Comparison of ENCODE assay signal across 18 mouse cellular contexts in genomic region chr6:22380269-22380668, GRCm38 (mm10). TPM values are rescaled to one million over a fixed set of nuclear protein-coding genes. Genes with fewer than 3 reads are reported as not detected.
DNase-seq lines count a peak whose midpoint lies in the region; ATAC-seq lines count a peak whose summit lies in the region.
"Had no signal": no experiment of that assay in that cellular context is flagged by ENCODE, and none has a peak within 500 bp of the region (broad histone marks: within the 10 kb centered on the region; RNA-seq: fewer than 3 reads in every experiment).

No protein-coding gene starts in this region.

- H3K27me3 ChIP-seq in lung, embryonic 16.5 days (ENCODE audit: control insufficient read depth, insufficient read depth, low read depth, low read length): no peaks in the 10 kb centered on the region
- H3K27me3 ChIP-seq in intestine, embryonic 15.5 days (replicated peaks): no peaks in the 10 kb centered on the region
- H3K27me3 ChIP-seq: embryonic facial prominence, embryonic 13.5 days; forebrain, embryonic 13.5 days; heart, embryonic 15.5 days had no signal

- ATAC-seq in lung, embryonic 16.5 days (ENCODE audit: low read depth): peak; percentile 38
- 0 out of 2 replicates have a peak, but pooled peaks have one; percentile 25 for ATAC-seq in intestine, embryonic 15.5 days
- ATAC-seq: forebrain, embryonic 13.5 days had no signal

- no peaks in the 10 kb centered on the region for H3K9me3 ChIP-seq in lung, embryonic 16.5 days (ENCODE audit: control insufficient read depth, low read length)
- no peaks in the 10 kb centered on the region for H3K9me3 ChIP-seq in intestine, embryonic 15.5 days
- H3K9me3 ChIP-seq: embryonic facial prominence, embryonic 13.5 days; forebrain, embryonic 13.5 days; heart, embryonic 15.5 days had no signal

- no peak overlapping the region for H3K27ac ChIP-seq in lung, embryonic 16.5 days (ENCODE audit: low read length)
- no peak overlapping the region for H3K27ac ChIP-seq in intestine, embryonic 15.5 days
- H3K27ac ChIP-seq: embryonic facial prominence, embryonic 13.5 days; forebrain, embryonic 13.5 days; heart, adult 2 months; heart, embryonic 15.5 days; hindbrain, embryonic 14.5 days had no signal

- no peak overlapping the region for H3K4me2 ChIP-seq in lung, embryonic 16.5 days (ENCODE audit: low read depth, low read length)
- H3K4me2 ChIP-seq in intestine, embryonic 15.5 days (replicated peaks): no peak overlapping the region
- H3K4me2 ChIP-seq: embryonic facial prominence, embryonic 13.5 days; forebrain, embryonic 13.5 days; heart, embryonic 11.5 days; heart, embryonic 15.5 days; hindbrain, embryonic 14.5 days had no signal

- DNase-seq in heart, adult 11 months: peak; percentile 66
- DNase-seq in heart, adult 18-20 months: no peak
- DNase-seq in lung, postnatal 14 days: no peak
- no peak for DNase-seq in layer of hippocampus, postnatal 14 days (ENCODE audit: low spot score in 2 of 2)
- DNase-seq: cerebellum, adult 18-20 months; cerebellum, adult 9-11 months; cerebellum, postnatal 36 days; gastrocnemius, postnatal 36 days; heart, adult 2 months; heart, postnatal 14 days; kidney, adult 18-20 months had no signal

- 62% methylated on average over 3 of the region's 3 CpGs for WGBS in lung, embryonic 16.5 days
- WGBS in intestine, embryonic 15.5 days: 77% methylated on average over 3 of the region's 3 CpGs

- no peaks in the 10 kb centered on the region for H3K36me3 ChIP-seq in lung, embryonic 16.5 days (ENCODE audit: control insufficient read depth, insufficient read depth, low read length)
- no peaks in the 10 kb centered on the region for H3K36me3 ChIP-seq in intestine, embryonic 15.5 days
- H3K36me3 ChIP-seq: embryonic facial prominence, embryonic 13.5 days; heart, embryonic 15.5 days had no signal

- H3K4me3 ChIP-seq in lung, embryonic 16.5 days (ENCODE audit: low read length): no peak overlapping the region
- H3K4me3 ChIP-seq in intestine, embryonic 15.5 days (replicated peaks): no peak overlapping the region
- H3K4me3 ChIP-seq: embryonic facial prominence, embryonic 13.5 days; forebrain, embryonic 13.5 days; heart, adult 2 months; heart, embryonic 15.5 days had no signal

- H3K4me1 ChIP-seq in lung, embryonic 16.5 days (replicated peaks; ENCODE audit: control insufficient read depth, insufficient read depth, low read length): peaks cover 8% of the 10 kb centered on the region; the same call in 1 of the 2 replicates
- peaks cover 4% of the 10 kb centered on the region; the same call in 1 of the 2 replicates for H3K4me1 ChIP-seq in intestine, embryonic 15.5 days (replicated peaks)
- H3K4me1 ChIP-seq: embryonic facial prominence, embryonic 13.5 days; forebrain, embryonic 13.5 days; heart, embryonic 15.5 days had no signal

- no peak overlapping the region for H3K9ac ChIP-seq in lung, embryonic 16.5 days (ENCODE audit: low read length)
- H3K9ac ChIP-seq in intestine, embryonic 15.5 days: no peak overlapping the region
- H3K9ac ChIP-seq: embryonic facial prominence, embryonic 13.5 days; forebrain, embryonic 13.5 days; heart, embryonic 15.5 days; hindbrain, embryonic 14.5 days had no signal

RNA-seq across cellular contexts. Expression of gene Fam3c, which starts 24.2 kb away (rescaled TPM):
- 10 to 100 TPM; 30.5 to 33.9 TPM for total RNA-seq in heart, adult 18-20 months (2021)
- polyA plus RNA-seq in lung, embryonic 16.5 days (2015; fragmentation: Nextera tagmentation; extraction: Ambion mirVana): 63.5 and 76.4 TPM in 2 replicates
- 45.8 and 48.1 TPM in 2 replicates for polyA plus RNA-seq in intestine, embryonic 15.5 days (2015; fragmentation: Nextera tagmentation; extraction: Ambion mirVana)
- 10 to 100 TPM; 74.0 to 75.9 TPM for total RNA-seq in layer of hippocampus, postnatal 14 days (2021)
